Mouse (Mus musculus): ENCODE data around the gene Gkn1. TPM values are rescaled to one million over a fixed set of nuclear protein-coding genes. Genes with fewer than 3 reads are reported as not detected.

Gene Gkn1
- not detected in 2 replicates for polyA plus RNA-seq (2015; fragmentation: Nextera tagmentation; extraction: Ambion mirVana)

- 93% methylated on average over 8 of the region's 8 CpGs for WGBS
- no peaks in the 10 kb centered on the region for H3K27me3 ChIP-seq
- no peak within 1 kb of the TSS for H3K27ac ChIP-seq
- H3K9me3 ChIP-seq: no peaks in the 10 kb centered on the region
- no peak for ATAC-seq (ENCODE audit: insufficient number of reproducible peaks, insufficient read depth, low FRiP score, low TSS enrichment, low read depth)
- H3K4me3 ChIP-seq: no peak within 1 kb of the TSS
- H3K9ac ChIP-seq: no peak within 1 kb of the TSS
- no peak within 1 kb of the TSS for H3K4me2 ChIP-seq
- H3K4me1 ChIP-seq: peaks cover 3% of the 10 kb centered on the region; the same call in 1 of the 2 replicates
- H3K36me3 ChIP-seq: no peaks in the 10 kb centered on the region
Measured at GRCm38 (mm10) chr6:87350829-87351228, at the start of gene Gkn1. Gkn1 (minus strand) TSS chr6:87350942.

GRCm38 (mm10) chr6:87399886-87400566 is 49.3 kb upstream of the Gkn1 start:
- Histone ChIP-seq H3K9ac (no peak overlapping the region), H3K27ac (no peak overlapping the region), H3K4me1 (no peaks in the 10 kb centered on the region), H3K4me2 (no peak overlapping the region), H3K4me3 (no peak overlapping the region), H3K27me3 (no peaks in the 10 kb centered on the region), H3K36me3 (no peaks in the 10 kb centered on the region), H3K9me3 (no peaks in the 10 kb centered on the region)
- no peak for ATAC-seq (ENCODE audit: insufficient number of reproducible peaks, insufficient read depth, low FRiP score, low TSS enrichment, low read depth)
- WGBS: 63% methylated on average over 4 of the region's 4 CpGs

DNA sequence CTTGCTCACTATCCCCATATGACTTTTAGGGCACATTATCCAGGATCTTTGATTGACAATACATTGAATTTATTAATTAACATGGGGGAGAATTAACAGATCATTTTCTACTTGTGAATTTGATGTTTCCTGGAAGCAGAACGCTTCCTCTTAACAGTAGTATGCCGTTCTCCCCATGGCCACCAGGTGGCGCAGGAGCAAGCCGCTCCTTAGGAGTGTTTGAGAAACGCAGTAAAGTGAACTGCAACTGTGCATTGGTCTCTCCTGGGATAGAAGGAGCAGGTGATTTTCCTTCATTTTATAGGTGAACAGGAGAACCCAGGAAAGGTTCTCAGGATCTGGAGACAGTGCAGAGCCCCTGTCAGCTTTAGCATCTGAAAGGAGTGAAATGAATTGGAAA is 48.4 kb upstream of the Gkn1 start:
- Histone ChIP-seq H3K4me1 (no peaks in the 10 kb centered on the region), H3K9ac (no peak overlapping the region), H3K27ac (no peak overlapping the region), H3K27me3 (no peaks in the 10 kb centered on the region), H3K4me2 (no peak overlapping the region), H3K36me3 (no peaks in the 10 kb centered on the region), H3K4me3 (no peak overlapping the region), H3K9me3 (no peaks in the 10 kb centered on the region)
- 1% methylated on average over 5 of the region's 5 CpGs for WGBS
- no peak for ATAC-seq (ENCODE audit: insufficient number of reproducible peaks, insufficient read depth, low FRiP score, low TSS enrichment, low read depth)

DNA sequence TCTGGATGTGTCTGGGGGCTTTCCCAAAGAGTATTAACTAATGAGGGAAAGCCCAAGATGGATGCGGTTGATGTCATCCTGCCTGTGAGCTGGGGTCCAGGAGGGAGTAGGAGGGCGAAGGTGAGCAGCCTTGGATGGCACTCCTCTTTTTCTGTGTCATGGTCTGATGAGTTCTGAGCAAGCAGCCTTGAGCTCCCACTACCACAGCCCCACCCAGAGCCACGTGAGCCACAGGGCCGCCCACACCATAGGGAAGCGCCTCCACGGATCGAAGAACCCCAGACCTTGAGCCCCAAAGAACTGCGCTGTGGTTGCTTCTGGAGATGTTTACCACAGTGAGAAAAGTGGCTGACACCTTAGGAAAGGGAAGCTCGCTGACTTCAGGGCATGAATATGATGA is 44.0 kb upstream of the Gkn1 start:
- no peak for ATAC-seq (ENCODE audit: insufficient number of reproducible peaks, insufficient read depth, low FRiP score, low TSS enrichment, low read depth)
- Histone ChIP-seq H3K9ac (no peak overlapping the region), H3K36me3 (no peaks in the 10 kb centered on the region), H3K9me3 (no peaks in the 10 kb centered on the region), H3K27me3 (no peaks in the 10 kb centered on the region), H3K27ac (no peak overlapping the region), H3K4me2 (no peak overlapping the region), H3K4me1 (peaks cover 4% of the 10 kb centered on the region; the same call in 1 of the 2 replicates), H3K4me3 (no peak overlapping the region)
- 87% methylated on average over 9 of the region's 9 CpGs for WGBS

DNA sequence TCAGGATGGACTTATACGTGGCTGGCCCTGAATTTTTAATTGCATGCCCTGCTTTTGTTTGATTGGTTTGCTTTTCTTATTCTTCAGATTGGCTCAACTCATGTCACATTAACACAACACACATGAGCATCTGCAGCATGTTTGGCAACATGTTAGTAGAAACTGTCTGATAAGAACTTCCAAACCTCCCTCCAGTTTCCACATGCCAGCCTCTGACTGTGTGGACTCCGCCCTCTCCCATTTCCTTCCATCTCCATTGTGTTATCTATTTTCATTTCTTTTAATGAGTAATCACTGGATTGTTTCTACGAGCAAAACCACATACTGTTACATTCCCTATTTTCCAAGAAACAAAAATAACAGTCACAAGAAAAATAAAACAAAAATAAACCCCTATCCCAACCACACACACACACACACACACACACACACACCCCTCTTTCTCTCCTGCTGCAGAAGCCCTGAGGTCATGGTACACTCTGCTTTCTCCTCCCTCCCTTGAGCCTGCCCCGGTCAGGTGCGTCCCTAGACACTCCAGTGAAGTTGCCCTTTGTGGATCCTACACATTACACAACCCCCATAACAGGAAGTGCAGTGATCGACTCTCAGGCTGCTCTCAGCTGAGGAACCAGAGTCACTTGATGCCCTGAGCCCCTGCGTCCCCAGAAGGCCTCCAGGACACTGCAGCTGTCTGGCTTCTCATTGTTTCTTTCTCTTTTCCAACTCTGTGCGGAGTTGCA is 42.9 kb upstream of the Gkn1 start:
- ATAC-seq (ENCODE audit: insufficient number of reproducible peaks, insufficient read depth, low FRiP score, low TSS enrichment, low read depth): no peak
- Histone ChIP-seq H3K4me3 (no peak overlapping the region), H3K4me2 (no peak overlapping the region), H3K27ac (no peak overlapping the region), H3K4me1 (peaks cover 6% of the 10 kb centered on the region; the same call in 1 of the 2 replicates), H3K9me3 (no peaks in the 10 kb centered on the region), H3K36me3 (no peaks in the 10 kb centered on the region), H3K27me3 (no peaks in the 10 kb centered on the region), H3K9ac (no peak overlapping the region)
- 58% methylated on average over 8 of the region's 8 CpGs for WGBS

DNA sequence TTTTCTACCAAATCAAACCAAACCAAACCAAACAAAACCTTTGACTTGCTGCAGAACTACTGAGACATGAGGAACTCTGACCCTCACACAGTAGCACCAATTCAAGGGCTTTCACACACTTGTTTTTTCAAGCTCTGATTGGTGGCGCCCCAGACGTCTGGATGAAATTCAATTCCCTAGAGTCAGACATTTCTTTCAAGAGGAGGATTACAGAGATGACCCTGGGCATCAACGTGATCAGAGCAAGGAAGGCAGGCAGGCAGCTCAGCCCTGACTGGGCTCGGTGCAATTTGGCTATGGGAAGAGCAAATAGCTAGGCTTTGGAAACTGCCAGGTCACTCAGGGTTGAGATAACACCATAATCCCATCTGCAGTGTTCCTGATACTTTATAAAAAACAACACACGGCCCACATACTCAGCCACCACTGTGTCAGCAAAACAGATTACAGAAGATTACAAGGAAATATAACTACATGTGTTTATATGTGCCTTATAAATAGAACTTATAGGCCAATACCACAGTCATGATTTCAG is 38.8 kb upstream of the Gkn1 start:
- H3K4me2 ChIP-seq: no peak overlapping the region
- H3K9ac ChIP-seq: no peak overlapping the region
- WGBS: 17% methylated on average over 5 of the region's 5 CpGs
- H3K27me3 ChIP-seq: peaks cover 7% of the 10 kb centered on the region
- no peak overlapping the region for H3K4me3 ChIP-seq
- no peak overlapping the region for H3K27ac ChIP-seq
- H3K9me3 ChIP-seq: no peaks in the 10 kb centered on the region
- no peaks in the 10 kb centered on the region for H3K36me3 ChIP-seq
- H3K4me1 ChIP-seq: peaks cover 15% of the 10 kb centered on the region
- ATAC-seq (ENCODE audit: insufficient number of reproducible peaks, insufficient read depth, low FRiP score, low TSS enrichment, low read depth): no peak

- H3K4me1 ChIP-seq: peaks cover 15% of the 10 kb centered on the region
- H3K9ac ChIP-seq: 0 out of 2 replicates have a peak within 1 kb of the TSS, but pooled peaks have one; percentile 11
- no peaks in the 10 kb centered on the region for H3K36me3 ChIP-seq
- H3K27me3 ChIP-seq: peaks cover 9% of the 10 kb centered on the region
- H3K9me3 ChIP-seq: no peaks in the 10 kb centered on the region
- H3K4me2 ChIP-seq: no peak within 1 kb of the TSS
- ATAC-seq (ENCODE audit: insufficient number of reproducible peaks, insufficient read depth, low FRiP score, low TSS enrichment, low read depth): no peak
- 51% methylated on average over 7 of the region's 7 CpGs for WGBS
- H3K27ac ChIP-seq: peak within 1 kb of the TSS; percentile 7; the same call in 1 of the 2 replicates
- H3K4me3 ChIP-seq: no peak within 1 kb of the TSS
Measured at GRCm38 (mm10) chr6:87388877-87389276, 38.1 kb upstream of the Gkn1 start, which contains the start of gene Gkn3. Gkn3 (minus strand) TSS chr6:87388935.

DNA sequence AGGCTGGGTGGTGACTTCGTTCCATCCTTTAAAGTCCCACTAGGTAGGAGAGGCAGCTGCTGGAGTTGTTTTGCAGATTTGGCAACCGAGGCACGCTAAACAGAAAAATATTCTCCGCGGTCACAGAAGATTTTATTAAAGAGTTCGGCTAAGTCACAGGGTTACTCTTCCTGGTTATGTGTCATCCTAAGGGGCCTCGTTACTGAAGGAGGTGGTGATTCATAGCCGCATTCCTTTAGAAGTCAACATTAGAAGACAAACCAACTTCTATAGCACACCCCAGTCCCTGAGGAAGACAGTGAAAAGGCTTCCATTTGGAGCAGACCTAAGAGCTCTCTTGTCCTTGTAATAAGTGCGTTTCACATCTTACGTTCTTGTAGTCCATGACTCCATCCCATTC is 35.9 kb upstream of the Gkn1 start:
- no peak for ATAC-seq (ENCODE audit: insufficient number of reproducible peaks, insufficient read depth, low FRiP score, low TSS enrichment, low read depth)
- peaks cover 15% of the 10 kb centered on the region for H3K4me1 ChIP-seq
- 77% methylated on average over 10 of the region's 10 CpGs for WGBS

GRCm38 (mm10) chr6:87386203-87386602 is 35.5 kb upstream of the Gkn1 start:
- H3K9me3 ChIP-seq: no peaks in the 10 kb centered on the region
- no peak overlapping the region for H3K4me3 ChIP-seq
- no peaks in the 10 kb centered on the region for H3K36me3 ChIP-seq
- H3K27ac ChIP-seq: no peak overlapping the region
- no peak overlapping the region for H3K9ac ChIP-seq
- 11% methylated on average over 7 of the region's 7 CpGs for WGBS
- no peak overlapping the region for H3K4me2 ChIP-seq
- H3K27me3 ChIP-seq: peaks cover 26% of the 10 kb centered on the region
- H3K4me1 ChIP-seq: peaks cover 15% of the 10 kb centered on the region
- no peak for ATAC-seq (ENCODE audit: insufficient number of reproducible peaks, insufficient read depth, low FRiP score, low TSS enrichment, low read depth)

More for the DNA sequence above, 35.9 kb upstream of the Gkn1 start:
- Histone ChIP-seq H3K36me3 (no peaks in the 10 kb centered on the region), H3K27ac (no peak overlapping the region), H3K27me3 (peaks cover 22% of the 10 kb centered on the region), H3K4me3 (no peak overlapping the region), H3K4me2 (no peak overlapping the region), H3K9me3 (no peaks in the 10 kb centered on the region), H3K9ac (no peak overlapping the region)

- H3K4me1 ChIP-seq: peaks cover 15% of the 10 kb centered on the region
- H3K27me3 ChIP-seq: peaks cover 26% of the 10 kb centered on the region
- 47% methylated on average over 6 of the region's 6 CpGs for WGBS
- H3K36me3 ChIP-seq: no peaks in the 10 kb centered on the region
- ATAC-seq (ENCODE audit: insufficient number of reproducible peaks, insufficient read depth, low FRiP score, low TSS enrichment, low read depth): no peak
- H3K27ac ChIP-seq: no peak overlapping the region
- H3K4me2 ChIP-seq: peak overlapping the region; percentile 68
- no peak overlapping the region for H3K9ac ChIP-seq
- H3K9me3 ChIP-seq: no peaks in the 10 kb centered on the region
- H3K4me3 ChIP-seq: peak overlapping the region; percentile 38
Measured at GRCm38 (mm10) chr6:87384761-87385160, 34.0 kb upstream of the Gkn1 start.

DNA sequence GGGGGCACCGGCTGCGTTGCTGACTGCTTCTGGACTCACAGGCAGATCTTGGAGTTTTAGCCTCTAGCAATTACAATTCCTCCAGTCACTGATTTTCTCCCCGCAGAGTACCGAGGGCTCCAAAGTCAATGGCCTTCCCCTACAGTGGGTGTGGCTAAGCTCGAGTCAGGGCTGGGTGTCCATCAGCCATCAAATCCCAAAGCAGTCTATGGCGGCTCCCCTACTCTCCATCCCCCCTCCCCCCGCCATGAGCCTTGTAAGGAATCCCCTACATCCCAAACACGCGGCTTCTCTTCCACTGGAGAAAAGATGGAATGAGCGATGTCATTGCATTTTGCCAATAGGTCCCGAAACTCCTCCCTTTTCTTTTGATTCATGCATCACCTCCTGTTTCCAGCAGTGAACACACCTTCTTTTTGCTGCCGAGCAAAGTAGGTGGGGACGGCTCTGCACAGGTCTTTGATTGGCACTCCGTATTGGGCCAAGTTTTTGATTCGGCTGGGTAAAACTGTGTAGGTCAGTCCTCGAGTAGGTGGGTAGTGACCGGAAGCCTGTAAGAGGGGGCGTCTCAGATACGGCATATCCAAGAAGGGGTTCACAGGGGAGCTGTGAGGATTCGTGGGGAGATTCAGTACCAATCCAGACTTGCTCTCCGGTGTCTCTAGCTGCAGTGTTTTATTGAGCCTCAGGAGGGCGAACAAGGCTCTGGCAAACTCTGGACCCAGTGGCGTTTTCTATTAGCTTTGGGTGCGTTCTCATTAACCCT is 33.4 kb upstream of the Gkn1 start:
- peak overlapping the region; percentile 32; the same call in 1 of the 2 replicates for H3K9ac ChIP-seq
- WGBS: 8% methylated on average over 24 of the region's 24 CpGs
- peaks cover 26% of the 10 kb centered on the region for H3K27me3 ChIP-seq
- no peaks in the 10 kb centered on the region for H3K36me3 ChIP-seq
- H3K9me3 ChIP-seq: no peaks in the 10 kb centered on the region
- no peak for ATAC-seq (ENCODE audit: insufficient number of reproducible peaks, insufficient read depth, low FRiP score, low TSS enrichment, low read depth)
- peak overlapping the region; percentile 38 for H3K4me3 ChIP-seq
- H3K4me1 ChIP-seq: peaks cover 13% of the 10 kb centered on the region; the same call in 1 of the 2 replicates
- H3K4me2 ChIP-seq: peak overlapping the region; percentile 68
- no peak overlapping the region for H3K27ac ChIP-seq
